Mouse (Mus musculus) brown adipose tissue, adult 24 weeks (tissue): ENCODE data around the gene Mthfd1. TPM values are rescaled to one million over a fixed set of nuclear protein-coding genes. Genes with fewer than 3 reads are reported as not detected.

Source experiments
- H3K27ac ChIP-seq: fragments of 200-500 bp; replicated peaks from 2 replicates; pipeline ENCODE4 v1.5.1; 2012; ENCODE audit warnings: low read depth, mild to moderate bottlenecking, low read length
- H3K4me1 ChIP-seq: fragments of 200-500 bp; 2 replicates; pipeline ENCODE4 v1.6.1; 2012; ENCODE audit warnings: low read length, mixed read lengths; ENCODE audit not compliant: control insufficient read depth, insufficient read depth, insufficient read length
- H3K4me3 ChIP-seq: fragments of 200-500 bp; 2 replicates; pipeline ENCODE4 v1.5.1; 2012; ENCODE audit warnings: low read depth, mild to moderate bottlenecking, low read length, moderate library complexity; ENCODE audit not compliant: insufficient read depth
- polyA plus RNA-seq: library from polyadenylated mRNA; stranded (reverse); fragments of >200 nt; gene quantifications from 2 replicates; pipeline ENCODE4 v1.2.4, GENCODE M21; 2012; ENCODE audit not compliant: missing spikeins, insufficient read depth, insufficient read length

Mthfd1 gene
- polyA plus RNA-seq, 1 experiment: 14.7 TPM

DNA sequence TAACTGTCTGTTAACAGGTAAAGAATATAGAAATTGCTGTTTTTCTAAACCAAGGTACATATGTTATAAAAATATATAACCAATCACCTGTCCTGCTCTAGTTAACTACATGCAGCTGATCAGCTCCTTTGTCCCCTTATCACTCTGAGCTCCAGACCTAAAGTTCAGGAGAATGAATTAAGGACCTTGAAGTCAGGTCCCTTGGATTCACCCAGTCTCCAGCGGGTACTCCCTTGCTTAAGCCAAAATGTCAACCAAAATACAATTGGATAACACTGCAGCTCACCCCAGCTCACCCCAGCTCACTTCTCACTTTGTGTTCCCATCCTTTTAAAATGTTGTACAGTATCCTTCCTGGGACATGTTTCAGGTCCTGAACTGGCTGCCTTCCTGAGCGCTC, 1.5 kb upstream of the Mthfd1 start:
- Histone ChIP-seq H3K4me3 (no peak overlapping the region), H3K27ac (no peak overlapping the region)

DNA sequence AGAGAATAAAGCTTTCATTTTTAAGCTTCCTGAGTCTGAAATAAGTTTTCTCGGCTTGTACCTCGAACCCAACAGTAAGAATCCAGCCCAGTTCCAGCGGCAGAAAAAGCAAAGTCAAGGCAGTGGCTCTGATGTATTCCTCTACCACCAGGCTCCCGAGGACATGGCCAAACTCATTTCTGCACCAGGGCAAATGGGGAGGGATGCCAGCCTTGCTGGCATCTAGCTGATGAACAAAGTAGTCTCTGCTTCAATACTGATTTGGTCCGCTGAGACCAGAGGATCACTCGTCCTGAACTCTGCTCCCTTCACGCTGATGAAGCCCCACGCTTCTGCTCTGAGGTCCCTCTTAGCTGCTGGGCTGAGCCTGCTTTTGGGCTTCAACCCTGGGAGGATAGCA, 1.1 kb upstream of the Mthfd1 start:
- Histone ChIP-seq H3K4me3 (0 out of 2 replicates have a peak overlapping the region, but pooled peaks have one; percentile 10), H3K27ac (no peak overlapping the region), H3K4me1 (peaks cover 9% of the 10 kb centered on the region)

More for the DNA sequence above, 1.5 kb upstream of the Mthfd1 start:
- H3K4me1 ChIP-seq: peaks cover 9% of the 10 kb centered on the region

DNA sequence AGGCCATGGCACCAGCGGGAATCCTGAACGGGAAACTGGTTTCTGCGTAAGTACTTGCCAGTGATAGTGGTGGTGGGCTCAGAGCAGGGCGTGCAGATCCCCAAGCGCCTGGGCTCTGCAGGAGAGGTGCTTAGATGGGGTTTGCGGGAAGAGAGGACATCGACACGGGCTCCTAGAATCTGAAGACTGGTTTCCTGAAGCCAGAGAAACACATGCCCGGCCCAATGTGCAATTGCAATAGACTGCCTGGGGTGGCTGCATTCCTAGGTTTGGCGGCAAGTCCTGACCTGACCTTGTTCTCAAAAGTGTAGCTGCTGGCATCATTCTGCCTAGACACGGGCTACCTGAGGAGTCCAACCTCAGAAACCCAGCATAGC, 389 bp downstream of the Mthfd1 start:
- 0 out of 2 replicates have a peak overlapping the region, but pooled peaks have one; percentile 4 for H3K27ac ChIP-seq
- H3K4me1 ChIP-seq: peaks cover 9% of the 10 kb centered on the region
- peak overlapping the region; percentile 73 for H3K4me3 ChIP-seq

DNA sequence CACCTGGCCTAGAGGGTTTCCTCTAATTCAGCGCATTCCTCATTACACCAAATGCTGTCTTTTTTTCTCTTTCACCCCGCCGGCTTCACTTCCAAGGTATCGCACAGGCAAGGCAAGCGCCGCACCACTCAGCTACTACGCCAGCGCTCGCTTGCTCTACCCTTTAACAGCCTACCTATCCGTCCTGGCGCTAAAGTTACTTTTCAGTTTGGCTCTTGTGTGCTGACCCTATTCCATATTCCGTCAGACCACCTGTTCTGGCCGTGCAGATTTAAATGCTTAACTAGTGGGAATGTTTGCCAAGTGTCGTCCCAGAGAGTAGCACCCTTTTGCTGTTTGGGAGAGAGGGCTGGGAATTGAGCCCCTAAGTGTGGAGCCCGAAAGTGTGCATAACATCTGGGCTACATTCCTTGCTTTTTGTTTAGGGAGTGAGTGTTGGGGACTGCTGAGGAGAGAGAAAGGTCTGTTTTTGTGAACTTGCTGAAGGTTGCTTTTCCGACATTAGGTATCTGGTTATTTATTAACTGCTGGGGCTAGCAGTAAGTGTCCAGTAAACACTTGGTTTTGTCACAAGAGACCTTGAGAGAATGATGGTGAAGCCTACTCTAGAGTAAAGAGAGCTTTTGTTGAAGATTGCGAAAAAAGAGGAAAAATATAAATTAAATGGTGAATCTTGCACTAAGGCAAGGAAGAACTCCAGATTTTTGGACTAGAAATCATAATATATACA, 1.2 kb downstream of the Mthfd1 start:
- H3K4me3 ChIP-seq: peak overlapping the region; percentile 73
- peaks cover 9% of the 10 kb centered on the region for H3K4me1 ChIP-seq
- no peak overlapping the region for H3K27ac ChIP-seq

DNA sequence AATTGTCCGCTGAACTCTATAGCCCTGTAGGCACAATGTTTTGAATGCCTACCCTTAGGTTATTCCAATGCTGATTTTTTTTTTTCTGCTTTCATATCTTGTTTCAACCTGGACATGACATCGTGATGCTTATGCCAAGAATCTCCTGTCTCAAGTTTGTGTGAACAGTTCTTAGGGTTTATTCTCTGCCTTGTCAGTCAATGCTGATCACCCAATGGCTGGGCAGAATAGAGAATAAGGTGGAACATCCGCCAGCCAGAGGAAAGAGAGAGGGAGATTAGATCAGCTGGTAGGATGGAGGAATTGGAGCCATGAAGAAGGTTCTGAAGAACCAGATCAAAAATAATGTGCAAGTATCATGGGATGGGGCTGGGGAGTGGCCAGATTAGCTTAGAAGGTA, 5.6 kb downstream of the Mthfd1 start:
- Histone ChIP-seq H3K4me1 (peaks cover 9% of the 10 kb centered on the region; the same call in 1 of the 2 replicates), H3K27ac (no peak overlapping the region), H3K4me3 (no peak overlapping the region)

DNA sequence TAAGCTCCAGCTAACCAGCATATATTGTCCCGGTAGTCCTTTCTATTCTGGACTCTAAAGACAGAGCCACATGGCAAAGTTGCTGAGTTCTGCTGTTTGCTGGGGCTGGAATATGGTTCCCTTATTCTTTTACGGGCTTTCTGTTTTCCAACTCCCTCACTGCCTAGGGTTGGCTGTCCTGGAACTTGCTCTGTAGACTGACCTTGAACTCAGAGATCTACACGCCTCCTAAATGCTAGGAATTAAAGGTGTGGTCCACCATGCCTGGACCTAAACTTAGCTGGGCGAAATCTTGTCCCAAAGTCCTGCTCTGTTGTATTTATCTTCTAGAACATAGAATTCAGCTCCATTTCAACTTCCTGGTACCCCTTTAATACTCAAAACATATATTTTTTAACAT, 6.5 kb downstream of the Mthfd1 start:
- H3K4me3 ChIP-seq: no peak overlapping the region
- no peak overlapping the region for H3K27ac ChIP-seq
- H3K4me1 ChIP-seq: peaks cover 3% of the 10 kb centered on the region; the same call in 1 of the 2 replicates

DNA sequence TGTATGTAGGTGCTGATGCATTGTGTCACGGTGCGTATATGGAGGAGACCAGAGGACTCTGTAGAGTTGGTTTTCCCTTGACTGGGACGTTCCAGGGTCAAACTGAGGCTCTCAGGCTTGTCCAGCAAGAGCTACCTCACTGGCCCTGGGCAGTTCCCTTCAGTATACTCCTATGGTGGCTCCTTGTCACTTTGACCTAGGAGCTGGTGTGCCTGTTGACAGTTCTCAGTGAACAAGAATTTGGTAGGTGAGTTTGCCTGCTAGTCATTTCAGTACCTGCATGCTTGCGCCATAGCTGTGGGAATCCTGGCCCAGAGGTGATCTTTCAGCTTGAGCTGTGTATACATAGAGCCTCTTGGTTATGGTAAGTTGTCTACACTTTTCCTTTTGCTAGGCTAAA, 7.8 kb downstream of the Mthfd1 start:
- no peak overlapping the region for H3K27ac ChIP-seq

DNA sequence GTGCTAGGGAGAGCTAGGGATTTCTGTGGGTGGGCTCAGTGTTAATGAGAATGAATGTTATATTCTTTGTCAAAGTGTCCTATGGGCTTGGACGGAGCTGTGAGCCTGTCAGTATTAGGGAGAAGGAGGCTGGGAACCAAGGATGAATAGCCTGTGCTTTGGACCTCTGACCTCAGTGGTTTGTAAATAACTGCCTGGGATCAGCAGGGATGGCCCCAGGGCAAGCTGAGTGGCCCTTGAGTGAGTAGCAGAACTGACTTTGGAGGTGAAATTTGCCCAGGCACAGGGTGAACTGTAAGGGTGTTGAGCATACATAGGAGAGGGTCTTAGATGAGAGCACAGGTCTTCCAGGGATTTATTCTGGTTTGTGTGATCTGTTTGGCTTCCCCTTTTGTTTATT, 8.8 kb downstream of the Mthfd1 start:
- Histone ChIP-seq H3K4me3 (no peak overlapping the region), H3K27ac (no peak overlapping the region), H3K4me1 (peaks cover 3% of the 10 kb centered on the region; the same call in 1 of the 2 replicates)

More for the DNA sequence above, 7.8 kb downstream of the Mthfd1 start:
- Histone ChIP-seq H3K4me1 (peaks cover 3% of the 10 kb centered on the region; the same call in 1 of the 2 replicates), H3K4me3 (no peak overlapping the region)

DNA sequence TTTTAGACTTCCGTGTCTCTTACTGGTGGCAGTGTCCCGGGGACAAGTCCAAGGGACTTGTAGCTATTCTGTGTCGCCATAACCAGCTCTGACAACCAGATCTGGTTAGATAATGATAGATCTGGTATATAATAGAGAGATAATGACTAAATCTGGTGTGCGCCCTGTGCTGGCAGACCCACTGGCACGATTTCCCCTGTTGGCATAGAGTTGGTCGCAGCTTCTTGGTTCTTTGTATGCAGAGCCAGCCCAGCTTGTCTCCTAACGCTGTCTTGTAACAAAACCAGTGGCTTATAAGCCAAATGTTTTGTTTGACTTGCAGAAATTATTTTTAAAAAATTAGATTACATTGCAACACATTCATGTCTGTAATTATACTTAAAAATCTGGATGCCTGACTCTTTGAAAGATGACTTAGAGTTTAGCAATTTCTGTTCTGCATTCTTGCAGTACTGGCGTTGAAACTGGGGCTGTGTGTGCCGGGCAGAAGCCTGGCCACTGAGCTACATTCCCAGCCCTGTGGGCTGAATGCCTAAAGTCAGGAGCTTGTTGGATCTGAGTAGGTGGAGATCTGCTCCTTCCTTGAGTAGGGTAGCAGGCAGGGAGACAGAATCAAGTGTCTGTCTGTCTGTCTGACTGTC, 9.3 kb downstream of the Mthfd1 start:
- no peak overlapping the region for H3K27ac ChIP-seq
- H3K4me3 ChIP-seq: no peak overlapping the region
- peaks cover 6% of the 10 kb centered on the region for H3K4me1 ChIP-seq

DNA sequence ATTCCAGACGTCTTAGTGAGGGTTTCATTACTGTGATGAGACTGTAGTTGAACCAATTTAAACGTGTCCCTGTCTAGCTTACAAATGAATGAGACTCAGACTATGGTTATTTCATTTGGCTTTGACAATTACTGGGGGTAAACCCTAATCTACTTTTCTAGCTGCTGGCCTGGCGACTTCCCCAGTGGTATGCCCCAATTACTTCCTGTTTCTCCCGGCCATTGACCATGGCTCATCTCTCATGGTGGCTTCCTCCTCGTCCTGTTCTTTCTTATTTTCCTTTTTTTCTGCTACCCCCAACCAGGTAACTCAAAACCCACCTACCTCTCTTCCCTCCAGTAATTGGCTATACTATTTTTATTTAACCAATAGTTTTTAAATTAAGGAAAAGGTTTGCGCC, 9.9 kb downstream of the Mthfd1 start:
- Histone ChIP-seq H3K4me3 (no peak overlapping the region), H3K4me1 (peaks cover 6% of the 10 kb centered on the region), H3K27ac (no peak overlapping the region)

DNA sequence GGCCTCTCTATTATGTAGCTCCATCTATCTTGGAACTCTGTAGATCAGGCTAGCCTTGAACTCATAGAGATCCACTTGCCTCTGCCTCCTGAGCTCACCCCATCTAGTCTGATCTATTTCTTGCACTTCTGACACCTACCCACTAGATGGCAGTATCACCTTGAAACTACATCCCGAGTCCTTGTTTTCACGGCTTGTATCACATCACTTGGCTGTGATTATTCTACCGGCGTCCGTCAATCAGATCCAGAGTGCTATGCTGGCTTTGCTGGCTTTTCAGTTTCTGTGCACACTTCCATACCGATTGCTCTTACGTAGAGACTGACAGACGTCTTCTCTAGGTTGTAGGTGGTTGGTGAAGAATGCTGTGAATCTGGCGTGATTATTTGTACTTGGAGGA, 11.8 kb downstream of the Mthfd1 start:
- H3K4me1 ChIP-seq: peaks cover 6% of the 10 kb centered on the region
- H3K27ac ChIP-seq: no peak overlapping the region

DNA sequence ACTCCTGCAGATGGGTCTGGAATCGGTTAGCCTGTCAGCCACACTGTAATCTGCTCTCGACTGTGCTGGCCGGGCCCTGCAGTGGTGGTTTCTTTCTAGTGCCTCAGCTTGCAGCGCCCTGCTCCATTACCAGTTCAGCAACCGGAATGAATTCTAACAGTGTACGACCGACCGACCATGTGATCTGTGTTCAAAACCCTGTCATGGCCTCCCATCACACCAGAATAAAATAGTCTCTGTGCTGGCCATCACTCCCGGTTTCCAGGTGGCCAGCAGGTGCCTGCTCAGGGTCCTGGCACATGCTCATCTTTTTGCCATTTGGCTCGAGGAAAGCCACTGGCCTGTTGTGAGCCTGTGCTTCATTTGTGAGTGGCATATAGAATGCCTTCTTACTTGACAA, 13.6 kb downstream of the Mthfd1 start:
- Histone ChIP-seq H3K4me1 (peaks cover 6% of the 10 kb centered on the region), H3K27ac (no peak overlapping the region), H3K4me3 (no peak overlapping the region)

More for the DNA sequence above, 11.8 kb downstream of the Mthfd1 start:
- no peak overlapping the region for H3K4me3 ChIP-seq

DNA sequence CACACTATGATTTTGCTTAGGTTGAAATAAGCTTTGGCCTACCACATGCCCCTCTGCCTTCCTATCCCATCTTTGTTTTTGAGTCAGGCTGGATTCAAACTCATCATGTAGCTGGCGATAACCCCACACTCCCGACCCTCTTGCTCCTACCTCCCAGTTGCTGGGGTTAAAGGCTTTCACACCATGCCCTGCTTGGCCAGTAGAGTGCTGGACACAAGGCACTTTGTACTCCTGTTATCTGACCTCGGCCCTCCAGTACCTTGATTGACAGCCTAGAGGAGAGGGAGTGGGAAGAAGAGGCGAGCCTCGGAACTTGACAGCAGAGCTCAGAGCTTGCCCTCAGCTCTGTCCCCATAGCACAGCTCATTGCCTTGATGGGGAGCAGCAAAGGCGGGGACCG, 14.1 kb downstream of the Mthfd1 start:
- H3K4me3 ChIP-seq: no peak overlapping the region
- H3K4me1 ChIP-seq: peaks cover 3% of the 10 kb centered on the region; the same call in 1 of the 2 replicates
- no peak overlapping the region for H3K27ac ChIP-seq

DNA sequence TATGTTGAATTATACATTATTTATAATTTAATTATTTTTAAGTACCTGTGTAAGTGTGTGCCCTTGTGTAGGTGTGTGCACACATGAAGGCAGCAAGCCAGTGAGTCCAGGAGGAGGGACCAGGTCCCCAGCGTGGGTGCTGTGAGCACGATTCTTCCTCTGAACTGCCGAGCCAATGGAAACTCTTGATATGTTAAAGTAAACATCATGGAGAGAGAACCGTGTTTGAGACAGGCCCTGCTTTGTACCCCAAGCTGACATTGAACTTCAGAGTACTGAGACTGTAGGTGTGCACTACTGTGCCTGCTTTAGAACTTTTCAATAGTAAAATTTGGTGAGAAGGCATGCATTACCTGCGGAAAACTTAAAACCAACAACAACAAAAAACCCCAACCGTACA, 16.4 kb downstream of the Mthfd1 start:
- Histone ChIP-seq H3K27ac (no peak overlapping the region), H3K4me1 (peaks cover 3% of the 10 kb centered on the region; the same call in 1 of the 2 replicates), H3K4me3 (no peak overlapping the region)

DNA sequence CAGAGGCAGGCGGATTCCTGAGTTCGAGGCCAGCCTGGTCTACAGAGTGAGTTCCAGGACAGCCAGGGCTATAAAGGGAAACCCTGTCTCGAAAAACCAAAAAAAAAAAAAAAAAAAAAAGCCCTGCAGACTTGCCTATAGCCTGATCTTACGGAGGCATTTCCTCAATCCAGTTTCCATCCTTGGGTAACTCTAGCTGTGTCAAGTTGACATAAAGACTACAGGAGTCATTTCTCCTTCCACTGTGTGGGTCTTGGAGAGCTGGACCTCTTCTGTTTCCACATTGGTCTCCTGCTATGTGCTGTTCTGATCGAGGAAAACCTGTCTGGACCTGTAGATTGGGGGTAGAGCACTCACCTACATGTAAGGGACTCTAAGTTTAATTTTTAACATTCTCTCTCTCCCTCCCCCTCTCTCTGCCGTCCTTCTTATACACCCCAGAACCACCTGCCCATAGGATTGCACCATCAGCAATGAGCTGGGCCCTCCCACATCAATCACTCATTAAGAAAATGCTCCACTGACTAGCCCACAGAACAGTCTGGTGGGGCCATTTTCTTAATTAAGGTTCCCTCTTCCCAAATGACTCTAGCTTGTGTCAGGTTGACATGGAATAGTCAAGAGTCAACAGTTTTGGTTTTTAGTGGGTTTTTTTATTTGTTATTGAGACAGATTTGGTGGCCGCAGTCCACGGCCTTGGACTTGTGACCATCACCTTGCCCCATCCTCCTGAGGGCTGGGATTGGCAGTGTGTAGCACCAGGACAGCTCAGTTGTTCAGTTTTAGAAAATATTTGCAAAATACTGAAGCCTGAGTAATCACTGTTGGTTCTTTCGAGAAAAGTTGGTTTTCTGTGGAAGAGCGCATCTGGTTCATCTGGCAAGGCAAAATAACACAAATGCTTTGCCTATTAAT, 17.8 kb downstream of the Mthfd1 start:
- Histone ChIP-seq H3K4me3 (no peak overlapping the region), H3K27ac (no peak overlapping the region), H3K4me1 (peaks cover 3% of the 10 kb centered on the region; the same call in 1 of the 2 replicates)
